Mouse (Mus musculus) CD4-positive, CD25-positive, alpha-beta regulatory T cell, adult 9 weeks (primary cell): ENCODE measurements around the gene Zmynd8. TPM values are rescaled to one million over a fixed set of nuclear protein-coding genes. Genes with fewer than 3 reads are reported as not detected.

Experiments used
- polyA plus RNA-seq: library from polyadenylated mRNA; unstranded; fragments of 100-300 nt; shearing (Covaris generic); gene quantifications from one replicate; pipeline ENCODE4 v1.2.1, GENCODE M21; 2017

Gene Zmynd8
- polyA plus RNA-seq = 57.6 TPM

DNA sequence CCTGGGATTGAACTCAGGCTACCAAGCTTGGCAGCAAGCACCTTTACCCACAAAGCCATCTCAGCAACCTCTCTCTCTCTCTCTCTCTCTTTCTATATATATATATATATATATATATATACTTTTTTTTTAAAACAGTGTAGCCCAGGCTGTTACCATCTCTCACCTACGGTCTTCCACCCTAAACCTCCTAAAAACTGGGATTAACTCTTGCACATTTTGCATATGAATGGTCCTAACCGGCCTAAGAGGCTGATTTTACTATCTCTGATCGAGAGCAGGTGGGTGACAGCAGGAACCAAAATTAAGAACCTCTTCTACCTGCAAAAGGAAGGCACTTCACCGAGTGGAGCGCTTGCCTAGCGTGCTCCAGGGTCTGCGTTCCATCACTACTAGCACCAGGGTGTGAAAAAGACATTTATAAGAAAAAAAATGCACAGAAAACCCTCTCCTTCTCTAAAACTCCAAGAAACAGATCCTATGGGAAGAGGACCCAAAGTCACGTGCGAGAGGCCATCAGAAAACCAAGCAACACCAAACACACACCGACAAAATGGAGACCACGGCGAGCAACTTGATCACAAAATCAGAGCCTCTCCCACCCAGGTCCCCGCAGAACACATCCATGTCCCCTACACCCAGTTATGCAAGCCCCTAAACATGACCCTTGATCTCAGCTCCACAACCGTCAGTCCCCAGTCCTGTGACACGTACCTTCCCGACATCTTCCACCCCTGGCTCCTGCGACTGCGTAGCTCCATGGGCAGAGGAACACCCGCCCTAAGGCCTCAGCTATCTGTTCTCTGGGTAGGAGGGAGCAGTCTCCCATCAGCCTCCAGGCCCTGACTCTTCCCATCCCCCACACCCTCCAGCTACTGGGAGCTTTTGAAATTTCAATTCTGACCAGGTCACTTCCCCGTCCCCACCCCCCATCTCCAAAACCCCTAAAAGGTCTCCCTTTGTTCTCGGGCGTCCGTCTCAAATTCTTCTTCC is at the start of gene Zmynd8:
Gene Zmynd8 (minus strand): TSS at position 815 of the 993 bp plus-strand sequence.

Other genes starting within 250 kb of the Zmynd8 start
- 156 TPM for gene Ncoa3, start 93.6 kb upstream of the Zmynd8 start, polyA plus RNA-seq